Mouse (Mus musculus) c-Kit-positive CD71-negative TER-119-negative erythroid progenitor cells, embryonic 14.5 days (primary cell): ENCODE results near the gene Syt3.
A peak's percentile ranks its signal among the peaks of the same experiment; 100 is the strongest.

Experiments
- DNase-seq: peaks from one replicate; pipeline ENCODE4 v3.0.0-alpha.2; 2013; ENCODE audit warnings: low read depth

The Syt3 gene

GRCm38 (mm10) chr7:44383980-44384715 lies at the start of gene Syt3:
Gene Syt3 (plus strand): TSS chr7:44384102.
- no peak for DNase-seq

- DNase-seq: no peak
Measured at GRCm38 (mm10) chr7:44334139-44334538, 49.8 kb upstream of the Syt3 start.

- no peak for DNase-seq
Measured at GRCm38 (mm10) chr7:44335031-44335878, 48.6 kb upstream of the Syt3 start.

GRCm38 (mm10) chr7:44336046-44337021 lies 47.6 kb upstream of the Syt3 start:
- no peak for DNase-seq

- DNase-seq: no peak
Measured at GRCm38 (mm10) chr7:44337121-44337849, 46.6 kb upstream of the Syt3 start.

- DNase-seq: no peak
Measured at GRCm38 (mm10) chr7:44340226-44340625, 43.7 kb upstream of the Syt3 start.

- DNase-seq: no peak
Measured at GRCm38 (mm10) chr7:44341119-44341518, 42.8 kb upstream of the Syt3 start.

- no peak for DNase-seq
Measured at GRCm38 (mm10) chr7:44341714-44342113, 42.2 kb upstream of the Syt3 start.

GRCm38 (mm10) chr7:44343459-44344015 lies 40.4 kb upstream of the Syt3 start:
- no peak for DNase-seq

- DNase-seq: no peak
Measured at GRCm38 (mm10) chr7:44344622-44345021, 39.3 kb upstream of the Syt3 start.

GRCm38 (mm10) chr7:44349043-44349442 lies 34.9 kb upstream of the Syt3 start:
- DNase-seq: no peak

- peak; percentile 81 for DNase-seq
Measured at GRCm38 (mm10) chr7:44350957-44351711, 32.8 kb upstream of the Syt3 start.

- no peak for DNase-seq
Measured at GRCm38 (mm10) chr7:44351881-44352749, 31.8 kb upstream of the Syt3 start.

GRCm38 (mm10) chr7:44352750-44353600 lies 30.9 kb upstream of the Syt3 start:
- DNase-seq: no peak

GRCm38 (mm10) chr7:44353601-44354340 lies 30.1 kb upstream of the Syt3 start:
- DNase-seq: no peak

- no peak for DNase-seq
Measured at GRCm38 (mm10) chr7:44355411-44355810, 28.5 kb upstream of the Syt3 start.
